Mouse (Mus musculus): Measurements from ENCODE around the gene BC052040. TPM values are rescaled to one million over a fixed set of nuclear protein-coding genes. Genes with fewer than 3 reads are reported as not detected.

The BC052040 gene
- polyA plus RNA-seq, 1 experiment from 2014 or later: 16.6 TPM

- ATAC-seq (ENCODE audit: low FRiP score) (peak; percentile 33; the same call in 1 of the 2 replicates), DNase-seq (ENCODE audit: low spot score) (no peak)
- H3K4me1 ChIP-seq (replicated peaks; ENCODE audit: control insufficient read depth, insufficient read depth, low read length): peaks cover 14% of the 10 kb centered on the region
- H3K9me3 ChIP-seq (ENCODE audit: control insufficient read depth, low read length): no peaks in the 10 kb centered on the region
- no peaks in the 10 kb centered on the region for H3K27me3 ChIP-seq (ENCODE audit: control insufficient read depth, insufficient read depth, low read length)
- H3K9ac ChIP-seq: no peak overlapping the region
- peak overlapping the region; percentile 49; the same call in 1 of the 2 replicates for H3K27ac ChIP-seq
- H3K4me3 ChIP-seq (replicated peaks; ENCODE audit: low read length): no peak overlapping the region
- 31% methylated on average over 10 of the region's 10 CpGs for WGBS
- no peak overlapping the region for H3K4me2 ChIP-seq (replicated peaks)
- no peaks in the 10 kb centered on the region for H3K36me3 ChIP-seq (replicated peaks; ENCODE audit: control insufficient read depth, insufficient read depth)
These were observed 15.5 kb downstream of the BC052040 start for GRCm38 (mm10) chr2:115597017-115597416.

- ATAC-seq (ENCODE audit: low FRiP score): no peak
- peaks cover 14% of the 10 kb centered on the region for H3K4me1 ChIP-seq (replicated peaks; ENCODE audit: control insufficient read depth, insufficient read depth, low read length)
- WGBS: 67% methylated on average over 5 of the region's 5 CpGs
These were observed 16.8 kb downstream of the BC052040 start for GRCm38 (mm10) chr2:115598266-115598665.

GRCm38 (mm10) chr2:115600724-115601123 is 19.2 kb downstream of the BC052040 start:
- Histone ChIP-seq H3K27me3 (ENCODE audit: control insufficient read depth, insufficient read depth, low read length) (no peaks in the 10 kb centered on the region), H3K27ac (no peak overlapping the region), H3K36me3 (replicated peaks; ENCODE audit: control insufficient read depth, insufficient read depth) (no peaks in the 10 kb centered on the region), H3K9me3 (ENCODE audit: control insufficient read depth, low read length) (no peaks in the 10 kb centered on the region), H3K4me3 (replicated peaks; ENCODE audit: low read length) (no peak overlapping the region), H3K4me2 (replicated peaks) (no peak overlapping the region), H3K4me1 (replicated peaks; ENCODE audit: control insufficient read depth, insufficient read depth, low read length) (peaks cover 14% of the 10 kb centered on the region), H3K9ac (no peak overlapping the region)
- no peak for ATAC-seq (ENCODE audit: low FRiP score)
- DNase-seq (ENCODE audit: low spot score): no peak
- WGBS: 18% methylated on average over 5 of the region's 5 CpGs

More at GRCm38 (mm10) chr2:115598266-115598665, 16.8 kb downstream of the BC052040 start:
- no peak overlapping the region for H3K9ac ChIP-seq
- no peaks in the 10 kb centered on the region for H3K9me3 ChIP-seq (ENCODE audit: control insufficient read depth, low read length)
- DNase-seq (ENCODE audit: low spot score): no peak
- H3K4me2 ChIP-seq (replicated peaks): no peak overlapping the region
- no peaks in the 10 kb centered on the region for H3K36me3 ChIP-seq (replicated peaks; ENCODE audit: control insufficient read depth, insufficient read depth)
- no peak overlapping the region for H3K4me3 ChIP-seq (replicated peaks; ENCODE audit: low read length)
- no peaks in the 10 kb centered on the region for H3K27me3 ChIP-seq (ENCODE audit: control insufficient read depth, insufficient read depth, low read length)
- H3K27ac ChIP-seq: no peak overlapping the region

- no peak overlapping the region for H3K4me2 ChIP-seq (replicated peaks)
- H3K4me1 ChIP-seq (replicated peaks; ENCODE audit: control insufficient read depth, insufficient read depth, low read length): peaks cover 14% of the 10 kb centered on the region
- H3K9ac ChIP-seq: no peak overlapping the region
- H3K9me3 ChIP-seq (ENCODE audit: control insufficient read depth, low read length): no peaks in the 10 kb centered on the region
- DNase-seq (ENCODE audit: low spot score) (no peak), ATAC-seq (ENCODE audit: low FRiP score) (no peak; the same call in 1 of the 2 replicates)
- no peaks in the 10 kb centered on the region for H3K36me3 ChIP-seq (replicated peaks; ENCODE audit: control insufficient read depth, insufficient read depth)
- no peak overlapping the region for H3K4me3 ChIP-seq (replicated peaks; ENCODE audit: low read length)
- no peaks in the 10 kb centered on the region for H3K27me3 ChIP-seq (ENCODE audit: control insufficient read depth, insufficient read depth, low read length)
- WGBS: 33% methylated on average over 1 of the region's 1 CpGs
- no peak overlapping the region for H3K27ac ChIP-seq
These were observed 19.8 kb downstream of the BC052040 start for GRCm38 (mm10) chr2:115601280-115601679.

- no peaks in the 10 kb centered on the region for H3K9me3 ChIP-seq (ENCODE audit: control insufficient read depth, low read length)
- H3K27me3 ChIP-seq (ENCODE audit: control insufficient read depth, insufficient read depth, low read length): no peaks in the 10 kb centered on the region
- no peak overlapping the region for H3K4me2 ChIP-seq (replicated peaks)
- DNase-seq (ENCODE audit: low spot score) (no peak), ATAC-seq (ENCODE audit: low FRiP score) (no peak)
- H3K27ac ChIP-seq: no peak overlapping the region
- no peak overlapping the region for H3K4me3 ChIP-seq (replicated peaks; ENCODE audit: low read length)
- H3K4me1 ChIP-seq (replicated peaks; ENCODE audit: control insufficient read depth, insufficient read depth, low read length): peaks cover 10% of the 10 kb centered on the region
- no peak overlapping the region for H3K9ac ChIP-seq
- no peaks in the 10 kb centered on the region for H3K36me3 ChIP-seq (replicated peaks; ENCODE audit: control insufficient read depth, insufficient read depth)
- 30% methylated on average over 2 of the region's 2 CpGs for WGBS
These were observed 20.6 kb downstream of the BC052040 start for GRCm38 (mm10) chr2:115602116-115602515.

- no peak overlapping the region for H3K9ac ChIP-seq
- no peaks in the 10 kb centered on the region for H3K27me3 ChIP-seq (ENCODE audit: control insufficient read depth, insufficient read depth, low read length)
- no peak overlapping the region for H3K4me3 ChIP-seq (replicated peaks; ENCODE audit: low read length)
- WGBS: 77% methylated on average over 6 of the region's 6 CpGs
- ATAC-seq (ENCODE audit: low FRiP score) (no peak), DNase-seq (ENCODE audit: low spot score) (no peak)
- no peak overlapping the region for H3K4me2 ChIP-seq (replicated peaks)
- H3K4me1 ChIP-seq (replicated peaks; ENCODE audit: control insufficient read depth, insufficient read depth, low read length): peaks cover 10% of the 10 kb centered on the region
- H3K27ac ChIP-seq: no peak overlapping the region
- H3K36me3 ChIP-seq (replicated peaks; ENCODE audit: control insufficient read depth, insufficient read depth): no peaks in the 10 kb centered on the region
- no peaks in the 10 kb centered on the region for H3K9me3 ChIP-seq (ENCODE audit: control insufficient read depth, low read length)
These were observed 22.6 kb downstream of the BC052040 start for GRCm38 (mm10) chr2:115604132-115604531.

GRCm38 (mm10) chr2:115605829-115606336 is 24.4 kb downstream of the BC052040 start:
- H3K36me3 ChIP-seq (replicated peaks; ENCODE audit: control insufficient read depth, insufficient read depth): no peaks in the 10 kb centered on the region
- H3K9ac ChIP-seq: no peak overlapping the region
- 40% methylated on average over 1 of the region's 1 CpGs for WGBS
- no peak overlapping the region for H3K4me2 ChIP-seq (replicated peaks)
- no peak overlapping the region for H3K27ac ChIP-seq
- ATAC-seq (ENCODE audit: low FRiP score): no peak
- H3K9me3 ChIP-seq (ENCODE audit: control insufficient read depth, low read length): no peaks in the 10 kb centered on the region
- no peaks in the 10 kb centered on the region for H3K27me3 ChIP-seq (ENCODE audit: control insufficient read depth, insufficient read depth, low read length)
- peaks cover 8% of the 10 kb centered on the region for H3K4me1 ChIP-seq (replicated peaks; ENCODE audit: control insufficient read depth, insufficient read depth, low read length)
- H3K4me3 ChIP-seq (replicated peaks; ENCODE audit: low read length): no peak overlapping the region
- no peak for DNase-seq (ENCODE audit: low spot score)

GRCm38 (mm10) chr2:115609020-115609419 is 27.5 kb downstream of the BC052040 start:
- no peak for DNase-seq (ENCODE audit: low spot score)
- H3K27ac ChIP-seq: no peak overlapping the region
- H3K36me3 ChIP-seq (replicated peaks; ENCODE audit: control insufficient read depth, insufficient read depth): no peaks in the 10 kb centered on the region
- 98% methylated on average over 3 of the region's 3 CpGs for WGBS
- no peak overlapping the region for H3K9ac ChIP-seq
- no peak for ATAC-seq (ENCODE audit: low FRiP score)
- no peak overlapping the region for H3K4me2 ChIP-seq (replicated peaks)
- no peaks in the 10 kb centered on the region for H3K4me1 ChIP-seq (replicated peaks; ENCODE audit: control insufficient read depth, insufficient read depth, low read length)
- no peak overlapping the region for H3K4me3 ChIP-seq (replicated peaks; ENCODE audit: low read length)
- no peaks in the 10 kb centered on the region for H3K9me3 ChIP-seq (ENCODE audit: control insufficient read depth, low read length)
- no peaks in the 10 kb centered on the region for H3K27me3 ChIP-seq (ENCODE audit: control insufficient read depth, insufficient read depth, low read length)

- ATAC-seq (ENCODE audit: low FRiP score): no peak
- DNase-seq (ENCODE audit: low spot score): no peak
- 89% methylated on average over 2 of the region's 2 CpGs for WGBS
These were observed 28.6 kb downstream of the BC052040 start for GRCm38 (mm10) chr2:115610092-115610491.

GRCm38 (mm10) chr2:115610503-115610902 is 29.0 kb downstream of the BC052040 start:
- WGBS: 93% methylated on average over 6 of the region's 6 CpGs
- Histone ChIP-seq H3K36me3 (replicated peaks; ENCODE audit: control insufficient read depth, insufficient read depth) (no peaks in the 10 kb centered on the region), H3K4me2 (replicated peaks) (no peak overlapping the region), H3K9me3 (ENCODE audit: control insufficient read depth, low read length) (no peaks in the 10 kb centered on the region), H3K27ac (no peak overlapping the region), H3K4me3 (replicated peaks; ENCODE audit: low read length) (no peak overlapping the region), H3K27me3 (ENCODE audit: control insufficient read depth, insufficient read depth, low read length) (no peaks in the 10 kb centered on the region), H3K4me1 (replicated peaks; ENCODE audit: control insufficient read depth, insufficient read depth, low read length) (no peaks in the 10 kb centered on the region), H3K9ac (no peak overlapping the region)
- ATAC-seq (ENCODE audit: low FRiP score) (no peak), DNase-seq (ENCODE audit: low spot score) (no peak)

More at GRCm38 (mm10) chr2:115610092-115610491, 28.6 kb downstream of the BC052040 start:
- Histone ChIP-seq H3K9me3 (ENCODE audit: control insufficient read depth, low read length) (no peaks in the 10 kb centered on the region), H3K27ac (no peak overlapping the region), H3K36me3 (replicated peaks; ENCODE audit: control insufficient read depth, insufficient read depth) (no peaks in the 10 kb centered on the region), H3K4me1 (replicated peaks; ENCODE audit: control insufficient read depth, insufficient read depth, low read length) (no peaks in the 10 kb centered on the region), H3K27me3 (ENCODE audit: control insufficient read depth, insufficient read depth, low read length) (no peaks in the 10 kb centered on the region), H3K4me2 (replicated peaks) (no peak overlapping the region), H3K4me3 (replicated peaks; ENCODE audit: low read length) (no peak overlapping the region), H3K9ac (no peak overlapping the region)

Data from hindbrain, embryonic 14.5 days (tissue).